Mouse (Mus musculus): ENCODE measurements around the gene Treml1. TPM values are rescaled to one million over a fixed set of nuclear protein-coding genes. Genes with fewer than 3 reads are reported as not detected.

Treml1 gene
- polyA plus RNA-seq, 1 experiment, result 0.38 TPM

- Histone ChIP-seq H3K27ac (ENCODE audit: insufficient read depth, low read length) (no peak overlapping the region), H3K4me3 (ENCODE audit: insufficient read depth, low read length) (no peak overlapping the region), H3K4me1 (ENCODE audit: control insufficient read depth, insufficient read depth, low read length) (peaks cover 5% of the 10 kb centered on the region)
- TF ChIP-seq CTCF (IDR thresholded peaks at IDR 0.05; ENCODE audit: extremely low read depth, insufficient read depth, low read length) (no peak), POLR2A (IDR thresholded peaks at IDR 0.05; ENCODE audit: extremely low read depth, insufficient read depth, low read length) (no peak)
Measured at GRCm38 (mm10) chr17:48371621-48372020, 11.9 kb downstream of the Treml1 start.

- H3K4me3 ChIP-seq (ENCODE audit: insufficient read depth, low read length), result no peak overlapping the region
- no peak overlapping the region for H3K27ac ChIP-seq (ENCODE audit: insufficient read depth, low read length)
- TF ChIP-seq POLR2A (IDR thresholded peaks at IDR 0.05; ENCODE audit: extremely low read depth, insufficient read depth, low read length) (no peak), CTCF (IDR thresholded peaks at IDR 0.05; ENCODE audit: extremely low read depth, insufficient read depth, low read length) (no peak)
- H3K4me1 ChIP-seq (ENCODE audit: control insufficient read depth, insufficient read depth, low read length), result peaks cover 5% of the 10 kb centered on the region
Measured at GRCm38 (mm10) chr17:48372987-48373386, 13.3 kb downstream of the Treml1 start.

DNA sequence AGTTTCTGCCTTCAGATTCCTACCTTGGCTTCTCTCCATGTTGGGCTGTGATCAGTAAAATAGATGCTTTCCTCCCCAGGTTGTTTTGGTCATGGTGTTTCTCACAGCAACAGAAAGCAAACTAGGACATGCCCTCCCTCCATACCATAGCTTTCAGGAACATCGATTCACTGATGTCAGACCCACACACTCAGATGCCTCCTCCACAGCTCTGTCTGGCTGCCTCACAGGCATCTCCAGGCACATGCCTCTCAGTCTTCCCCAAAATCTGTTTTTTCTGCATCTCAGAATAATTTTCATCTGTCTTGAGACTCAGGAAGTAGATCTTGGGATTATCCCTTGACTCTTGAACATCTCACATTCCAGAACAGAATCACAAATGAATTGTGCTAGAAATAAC lies 16.4 kb downstream of the Treml1 start:
- H3K27ac ChIP-seq (ENCODE audit: insufficient read depth, low read length), result no peak overlapping the region
- peaks cover 5% of the 10 kb centered on the region for H3K4me1 ChIP-seq (ENCODE audit: control insufficient read depth, insufficient read depth, low read length)
- TF ChIP-seq CTCF (IDR thresholded peaks at IDR 0.05; ENCODE audit: extremely low read depth, insufficient read depth, low read length), result no peak
- TF ChIP-seq POLR2A (IDR thresholded peaks at IDR 0.05; ENCODE audit: extremely low read depth, insufficient read depth, low read length), result no peak
- no peak overlapping the region for H3K4me3 ChIP-seq (ENCODE audit: insufficient read depth, low read length)

DNA sequence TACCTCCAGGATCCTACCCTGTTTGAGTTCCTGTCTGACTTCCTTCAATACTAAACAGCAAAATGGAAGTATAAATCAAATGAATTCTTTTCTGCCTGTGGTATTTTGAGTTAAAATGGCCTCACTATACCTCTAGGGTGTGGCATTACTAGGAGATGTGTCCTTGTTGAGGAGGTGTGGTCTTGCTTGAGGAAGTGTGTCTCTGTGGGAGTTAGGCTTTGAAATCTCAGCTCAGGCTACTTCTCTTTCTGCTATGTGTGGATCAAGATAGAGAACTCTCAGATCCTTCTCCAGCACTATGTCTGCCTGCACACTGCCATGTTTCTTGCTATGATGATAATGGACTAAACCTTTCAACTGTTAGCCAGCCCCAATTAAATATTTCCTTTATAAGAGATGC lies 19.3 kb downstream of the Treml1 start:
- no peak overlapping the region for H3K27ac ChIP-seq (ENCODE audit: insufficient read depth, low read length)
- H3K4me3 ChIP-seq (ENCODE audit: insufficient read depth, low read length), result no peak overlapping the region
- H3K4me1 ChIP-seq (ENCODE audit: control insufficient read depth, insufficient read depth, low read length), result no peaks in the 10 kb centered on the region; the same call in 1 of the 2 replicates
- TF ChIP-seq CTCF (IDR thresholded peaks at IDR 0.05; ENCODE audit: extremely low read depth, insufficient read depth, low read length) (no peak), POLR2A (IDR thresholded peaks at IDR 0.05; ENCODE audit: extremely low read depth, insufficient read depth, low read length) (no peak)

- TF ChIP-seq POLR2A (IDR thresholded peaks at IDR 0.05; ENCODE audit: extremely low read depth, insufficient read depth, low read length) (no peak), CTCF (IDR thresholded peaks at IDR 0.05; ENCODE audit: extremely low read depth, insufficient read depth, low read length) (no peak)
- H3K27ac ChIP-seq (ENCODE audit: insufficient read depth, low read length), result no peak overlapping the region
- no peaks in the 10 kb centered on the region for H3K4me1 ChIP-seq (ENCODE audit: control insufficient read depth, insufficient read depth, low read length)
- H3K4me3 ChIP-seq (ENCODE audit: insufficient read depth, low read length), result no peak overlapping the region
Measured at GRCm38 (mm10) chr17:48385786-48386461, 26.2 kb downstream of the Treml1 start.

DNA sequence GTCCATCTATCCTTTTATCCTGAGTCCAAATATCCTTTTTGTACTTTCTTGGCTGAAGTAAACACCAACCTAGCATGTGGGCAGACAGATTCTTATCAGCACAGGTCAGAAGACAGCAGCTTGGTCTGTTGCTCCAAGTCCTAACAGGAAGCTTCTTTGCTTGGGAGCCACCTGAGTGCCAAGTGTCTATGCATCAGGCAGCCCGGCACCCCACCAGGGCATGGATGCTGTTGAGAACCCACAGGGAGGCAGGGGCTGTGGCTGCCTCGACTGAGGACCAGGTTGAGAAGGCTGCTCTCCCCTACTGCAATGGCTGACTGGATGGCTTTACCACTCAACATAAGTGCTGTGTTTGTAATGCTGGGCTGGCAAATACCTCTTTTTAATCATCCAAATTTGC lies 28.9 kb downstream of the Treml1 start:
- Histone ChIP-seq H3K4me1 (ENCODE audit: control insufficient read depth, insufficient read depth, low read length) (peaks cover 7% of the 10 kb centered on the region), H3K27ac (ENCODE audit: insufficient read depth, low read length) (no peak overlapping the region), H3K4me3 (ENCODE audit: insufficient read depth, low read length) (no peak overlapping the region)
- TF ChIP-seq POLR2A (IDR thresholded peaks at IDR 0.05; ENCODE audit: extremely low read depth, insufficient read depth, low read length) (no peak), CTCF (IDR thresholded peaks at IDR 0.05; ENCODE audit: extremely low read depth, insufficient read depth, low read length) (no peak)

DNA sequence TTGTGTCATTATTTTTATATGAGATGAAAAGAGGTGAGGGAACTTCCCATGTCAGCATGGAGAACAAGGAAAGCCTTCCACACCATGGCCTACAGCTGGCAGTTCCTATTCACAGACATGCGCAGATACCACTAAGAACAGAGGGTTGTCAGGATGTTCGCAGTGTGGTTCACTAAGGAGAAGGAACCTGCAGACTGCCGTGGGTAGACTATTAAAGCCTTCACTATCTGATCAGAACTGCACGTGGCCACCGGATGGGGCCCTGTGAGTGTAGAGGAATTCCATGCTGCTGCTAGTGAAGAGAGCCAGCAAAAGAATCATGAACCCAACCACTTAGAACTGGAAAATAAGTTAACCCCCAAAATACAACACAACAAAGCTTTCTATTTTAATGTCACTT lies 29.7 kb downstream of the Treml1 start:
- TF ChIP-seq CTCF (IDR thresholded peaks at IDR 0.05; ENCODE audit: extremely low read depth, insufficient read depth, low read length), result no peak
- H3K4me3 ChIP-seq (ENCODE audit: insufficient read depth, low read length), result no peak overlapping the region

GRCm38 (mm10) chr17:48391446-48391845 lies 31.7 kb downstream of the Treml1 start:
- peaks cover 7% of the 10 kb centered on the region for H3K4me1 ChIP-seq (ENCODE audit: control insufficient read depth, insufficient read depth, low read length)
- no peak overlapping the region for H3K27ac ChIP-seq (ENCODE audit: insufficient read depth, low read length)
- no peak overlapping the region for H3K4me3 ChIP-seq (ENCODE audit: insufficient read depth, low read length)
- TF ChIP-seq CTCF (IDR thresholded peaks at IDR 0.05; ENCODE audit: extremely low read depth, insufficient read depth, low read length), result no peak
- no peak for TF ChIP-seq POLR2A (IDR thresholded peaks at IDR 0.05; ENCODE audit: extremely low read depth, insufficient read depth, low read length)

More for the DNA sequence above, 29.7 kb downstream of the Treml1 start:
- no peak overlapping the region for H3K27ac ChIP-seq (ENCODE audit: insufficient read depth, low read length)
- peaks cover 7% of the 10 kb centered on the region for H3K4me1 ChIP-seq (ENCODE audit: control insufficient read depth, insufficient read depth, low read length)

GRCm38 (mm10) chr17:48392616-48393015 lies 32.9 kb downstream of the Treml1 start:
- no peak for TF ChIP-seq POLR2A (IDR thresholded peaks at IDR 0.05; ENCODE audit: extremely low read depth, insufficient read depth, low read length)
- no peak for TF ChIP-seq CTCF (IDR thresholded peaks at IDR 0.05; ENCODE audit: extremely low read depth, insufficient read depth, low read length)
- no peak overlapping the region for H3K4me3 ChIP-seq (ENCODE audit: insufficient read depth, low read length)
- peak overlapping the region; percentile 74 for H3K27ac ChIP-seq (ENCODE audit: insufficient read depth, low read length)
- peaks cover 7% of the 10 kb centered on the region for H3K4me1 ChIP-seq (ENCODE audit: control insufficient read depth, insufficient read depth, low read length)

DNA sequence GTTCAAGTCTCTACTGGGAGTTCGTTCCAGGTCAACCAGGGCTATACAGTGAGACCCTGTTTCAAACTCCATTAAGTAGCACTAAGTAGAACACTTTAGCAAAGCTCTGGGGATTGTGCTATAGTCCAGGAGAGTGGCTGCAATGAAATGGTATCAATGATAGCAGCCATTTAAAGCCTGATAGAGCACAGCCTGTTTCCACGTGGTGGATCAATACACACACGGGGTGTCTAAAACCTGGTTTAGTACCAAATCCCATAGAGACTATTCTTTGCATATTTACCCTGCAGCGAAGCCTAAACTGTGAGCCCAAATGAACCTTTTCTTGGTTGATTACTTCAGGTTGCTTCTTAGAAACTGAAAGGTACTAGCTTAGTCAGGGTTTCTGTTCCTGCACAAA lies 42.0 kb downstream of the Treml1 start:
- Histone ChIP-seq H3K4me1 (ENCODE audit: control insufficient read depth, insufficient read depth, low read length) (no peaks in the 10 kb centered on the region), H3K4me3 (ENCODE audit: insufficient read depth, low read length) (no peak overlapping the region), H3K27ac (ENCODE audit: insufficient read depth, low read length) (no peak overlapping the region)
- TF ChIP-seq CTCF (IDR thresholded peaks at IDR 0.05; ENCODE audit: extremely low read depth, insufficient read depth, low read length) (no peak), POLR2A (IDR thresholded peaks at IDR 0.05; ENCODE audit: extremely low read depth, insufficient read depth, low read length) (no peak)

Data from cortical plate, adult 2 months (tissue).